Mouse (Mus musculus) limb, embryonic 10.5 days (tissue): ENCODE data around the gene Scn3b. TPM values are rescaled to one million over a fixed set of nuclear protein-coding genes. Genes with fewer than 3 reads are reported as not detected.

Experiments
- DNase-seq: peaks from one replicate; pipeline ENCODE4 v3.0.0-alpha.2; 2017; ENCODE audit warnings: low spot score
- H3K27ac ChIP-seq: fragments of 300-500 bp; sonication (generic); 2 replicates; pipeline ENCODE4 v1.5.1; 2016; ENCODE audit warnings: mild to moderate bottlenecking
- H3K27me3 ChIP-seq: fragments of 300-500 bp; sonication (generic); 2 replicates; pipeline ENCODE4 v1.6.1; 2016; ENCODE audit warnings: low read depth, mild to moderate bottlenecking; ENCODE audit not compliant: poor library complexity, severe bottlenecking
- H3K36me3 ChIP-seq: fragments of 300-500 bp; sonication (generic); 2 replicates; pipeline ENCODE4 v1.6.1; 2016; ENCODE audit warnings: mild to moderate bottlenecking, moderate library complexity
- H3K4me1 ChIP-seq: fragments of 300-500 bp; sonication (generic); 2 replicates; pipeline ENCODE4 v1.6.1; 2016
- H3K4me3 ChIP-seq: fragments of 300-500 bp; sonication (generic); 2 replicates; pipeline ENCODE4 v1.5.1; 2016; ENCODE audit warnings: mild to moderate bottlenecking, moderate library complexity
- H3K9me3 ChIP-seq: fragments of 300-500 bp; sonication (generic); replicated peaks from 2 replicates; pipeline ENCODE4 v1.6.1; 2016; ENCODE audit warnings: mild to moderate bottlenecking
- WGBS: fragments of 180-500 bp; shearing (Covaris S2); methylation state at CpG from one replicate; pipeline ENCODE4 v1.1.7; 2016; 5-methylcytosine and 5-hydroxymethylcytosine counted together
- polyA plus RNA-seq: library from polyadenylated mRNA; unstranded; fragments of >200 nt; fragmentation: Nextera tagmentation; extraction: Ambion mirVana; gene quantifications from 2 replicates; pipeline ENCODE4 v1.2.1, GENCODE M21; 2016

The Scn3b gene
- polyA plus RNA-seq, 1 experiment from 2014 or later: 0.15 TPM

DNA sequence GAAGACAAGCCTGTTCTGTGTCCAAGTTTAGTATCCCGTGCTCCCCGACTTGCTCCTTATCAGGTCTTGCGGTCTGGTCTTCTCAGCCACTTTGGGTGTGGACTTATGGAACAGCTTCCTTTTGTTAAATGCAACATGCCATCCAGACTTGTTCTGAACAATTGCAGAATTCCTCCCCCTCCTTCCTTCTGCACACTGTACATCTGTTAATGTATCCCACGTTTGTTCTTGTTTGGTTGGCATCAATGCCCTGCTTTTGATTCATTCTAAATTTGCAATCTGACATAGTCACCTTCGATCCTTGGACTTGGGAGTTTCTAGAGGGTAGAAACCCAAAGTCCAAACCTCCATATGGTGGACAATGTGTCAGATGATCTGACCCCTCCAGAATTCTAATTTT, 6.9 kb downstream of the Scn3b start:
- 93% methylated on average over 5 of the region's 5 CpGs for WGBS
- no peaks in the 10 kb centered on the region for H3K4me1 ChIP-seq
- no peaks in the 10 kb centered on the region for H3K36me3 ChIP-seq
- H3K27me3 ChIP-seq: no peaks in the 10 kb centered on the region
- H3K27ac ChIP-seq: no peak overlapping the region
- H3K9me3 ChIP-seq: no peaks in the 10 kb centered on the region
- no peak for DNase-seq
- H3K4me3 ChIP-seq: no peak overlapping the region

DNA sequence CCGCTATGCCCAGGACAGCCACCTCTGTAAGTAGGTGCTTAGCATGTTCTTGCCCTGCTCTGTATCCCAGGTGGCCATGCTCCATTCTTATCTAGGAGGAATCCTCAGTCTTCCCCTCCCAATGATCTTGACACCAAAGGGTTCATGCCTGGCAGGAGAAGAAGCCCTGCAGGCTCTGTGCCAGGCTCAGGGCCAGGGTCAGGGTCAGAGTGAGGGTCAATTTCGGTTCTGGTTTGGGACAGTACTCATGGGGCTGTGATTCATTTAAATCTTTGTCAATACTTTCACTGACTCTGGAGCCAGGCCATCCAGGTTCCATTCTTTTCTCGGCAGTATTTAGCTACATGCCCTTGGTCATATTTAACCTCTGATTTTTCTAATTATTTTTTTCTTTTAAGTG, 8.7 kb downstream of the Scn3b start:
- Histone ChIP-seq H3K4me3 (no peak overlapping the region), H3K4me1 (no peaks in the 10 kb centered on the region), H3K27ac (no peak overlapping the region), H3K36me3 (no peaks in the 10 kb centered on the region), H3K9me3 (no peaks in the 10 kb centered on the region), H3K27me3 (no peaks in the 10 kb centered on the region)
- 88% methylated on average over 3 of the region's 3 CpGs for WGBS
- DNase-seq: no peak

GRCm38 (mm10) chr9:40279438-40279837, 10.4 kb downstream of the Scn3b start:
- DNase-seq: no peak
- H3K4me3 ChIP-seq: no peak overlapping the region
- H3K4me1 ChIP-seq: no peaks in the 10 kb centered on the region
- 97% methylated on average over 7 of the region's 7 CpGs for WGBS
- H3K27me3 ChIP-seq: no peaks in the 10 kb centered on the region
- no peaks in the 10 kb centered on the region for H3K9me3 ChIP-seq
- no peaks in the 10 kb centered on the region for H3K36me3 ChIP-seq
- H3K27ac ChIP-seq: no peak overlapping the region

- no peaks in the 10 kb centered on the region for H3K36me3 ChIP-seq
- no peaks in the 10 kb centered on the region for H3K9me3 ChIP-seq
- DNase-seq: no peak
- H3K27me3 ChIP-seq: no peaks in the 10 kb centered on the region
- WGBS: 88% methylated on average over 7 of the region's 7 CpGs
- H3K27ac ChIP-seq: no peak overlapping the region
- H3K4me1 ChIP-seq: no peaks in the 10 kb centered on the region
- no peak overlapping the region for H3K4me3 ChIP-seq
Observed at GRCm38 (mm10) chr9:40282968-40283367, 14.0 kb downstream of the Scn3b start.

DNA sequence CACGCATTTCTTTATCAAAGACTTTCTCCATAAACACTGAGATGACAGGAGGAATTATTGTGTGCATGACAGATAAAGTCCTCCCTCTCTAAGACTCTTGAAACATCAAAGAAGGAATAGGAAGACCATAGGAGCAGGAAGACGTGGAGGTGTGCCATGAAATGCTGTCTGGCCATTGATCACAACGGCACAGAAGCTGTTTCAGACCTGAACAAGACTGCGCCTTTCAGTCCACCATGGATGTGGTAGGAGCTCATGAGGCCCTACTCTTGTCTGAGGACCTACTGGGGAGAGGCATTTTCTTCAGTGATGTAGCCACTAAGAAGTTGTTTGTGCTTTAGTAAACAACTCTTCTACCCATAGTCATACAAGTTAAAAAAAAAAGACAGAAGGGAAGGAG, 23.5 kb downstream of the Scn3b start:
- 85% methylated on average over 4 of the region's 4 CpGs for WGBS
- Histone ChIP-seq H3K4me3 (no peak overlapping the region), H3K4me1 (no peaks in the 10 kb centered on the region)

DNA sequence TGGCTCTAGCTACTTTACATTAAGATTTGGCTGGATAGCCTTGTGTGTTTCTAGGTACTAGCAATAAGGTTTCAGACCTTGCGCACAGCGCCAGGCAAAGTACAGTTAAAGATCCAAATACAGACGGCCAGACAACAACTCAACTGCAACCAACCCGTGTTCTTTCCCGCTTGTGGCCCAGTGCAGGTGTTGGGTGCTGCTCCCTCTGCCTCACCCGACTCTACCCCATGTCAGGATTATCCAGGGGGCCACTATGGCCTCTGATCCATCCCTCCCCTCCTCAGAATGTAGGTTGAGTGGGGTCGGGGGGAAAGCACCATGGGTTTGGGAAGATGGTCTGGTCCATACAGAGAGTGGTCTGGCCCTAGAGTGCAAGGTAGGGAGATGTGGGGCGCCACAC, 24.3 kb downstream of the Scn3b start:
- no peaks in the 10 kb centered on the region for H3K9me3 ChIP-seq
- H3K27ac ChIP-seq: no peak overlapping the region
- 95% methylated on average over 8 of the region's 8 CpGs for WGBS
- no peak overlapping the region for H3K4me3 ChIP-seq
- peaks cover 8% of the 10 kb centered on the region; the same call in 1 of the 2 replicates for H3K36me3 ChIP-seq
- H3K27me3 ChIP-seq: no peaks in the 10 kb centered on the region
- DNase-seq: no peak
- no peaks in the 10 kb centered on the region for H3K4me1 ChIP-seq

More for the DNA sequence above, 23.5 kb downstream of the Scn3b start:
- peaks cover 5% of the 10 kb centered on the region; the same call in 1 of the 2 replicates for H3K36me3 ChIP-seq
- H3K27ac ChIP-seq: no peak overlapping the region
- no peaks in the 10 kb centered on the region for H3K9me3 ChIP-seq
- DNase-seq: no peak
- no peaks in the 10 kb centered on the region for H3K27me3 ChIP-seq

DNA sequence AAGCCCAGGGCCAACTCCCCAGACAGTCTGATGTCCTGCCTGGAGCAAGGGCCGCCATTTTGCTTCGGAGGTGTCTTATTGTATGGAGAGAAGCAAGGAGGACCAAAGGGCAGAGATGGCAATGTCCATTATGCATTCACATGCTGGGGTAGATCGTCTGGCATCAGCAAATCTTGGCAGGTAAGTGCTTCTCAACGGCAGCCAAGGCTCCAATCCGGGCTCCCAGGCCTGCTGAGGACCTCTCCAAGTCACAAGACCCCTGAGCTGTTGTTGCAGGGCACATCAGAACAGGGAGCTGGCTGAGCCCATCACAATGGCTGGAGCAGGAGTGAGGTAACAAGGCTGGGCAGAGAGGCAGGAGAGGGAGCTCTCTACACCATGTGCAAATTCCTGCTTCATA, 24.7 kb downstream of the Scn3b start:
- H3K36me3 ChIP-seq: peaks cover 8% of the 10 kb centered on the region; the same call in 1 of the 2 replicates
- no peaks in the 10 kb centered on the region for H3K9me3 ChIP-seq
- no peaks in the 10 kb centered on the region for H3K4me1 ChIP-seq
- no peak overlapping the region for H3K4me3 ChIP-seq
- H3K27ac ChIP-seq: no peak overlapping the region
- no peak for DNase-seq
- WGBS: 93% methylated on average over 5 of the region's 5 CpGs
- no peaks in the 10 kb centered on the region for H3K27me3 ChIP-seq

GRCm38 (mm10) chr9:40294210-40294609, 25.2 kb downstream of the Scn3b start:
- Histone ChIP-seq H3K9me3 (no peaks in the 10 kb centered on the region), H3K27me3 (no peaks in the 10 kb centered on the region), H3K27ac (no peak overlapping the region), H3K36me3 (peaks cover 8% of the 10 kb centered on the region; the same call in 1 of the 2 replicates), H3K4me3 (no peak overlapping the region), H3K4me1 (no peaks in the 10 kb centered on the region)
- DNase-seq: no peak
- 87% methylated on average over 5 of the region's 5 CpGs for WGBS

- no peaks in the 10 kb centered on the region for H3K9me3 ChIP-seq
- H3K27ac ChIP-seq: no peak overlapping the region
- WGBS: 96% methylated on average over 1 of the region's 1 CpGs
- H3K36me3 ChIP-seq: peaks cover 13% of the 10 kb centered on the region; the same call in 1 of the 2 replicates
- H3K27me3 ChIP-seq: no peaks in the 10 kb centered on the region
- H3K4me1 ChIP-seq: no peaks in the 10 kb centered on the region
- no peak overlapping the region for H3K4me3 ChIP-seq
- DNase-seq: no peak
Observed at GRCm38 (mm10) chr9:40294866-40295265, 25.8 kb downstream of the Scn3b start.

DNA sequence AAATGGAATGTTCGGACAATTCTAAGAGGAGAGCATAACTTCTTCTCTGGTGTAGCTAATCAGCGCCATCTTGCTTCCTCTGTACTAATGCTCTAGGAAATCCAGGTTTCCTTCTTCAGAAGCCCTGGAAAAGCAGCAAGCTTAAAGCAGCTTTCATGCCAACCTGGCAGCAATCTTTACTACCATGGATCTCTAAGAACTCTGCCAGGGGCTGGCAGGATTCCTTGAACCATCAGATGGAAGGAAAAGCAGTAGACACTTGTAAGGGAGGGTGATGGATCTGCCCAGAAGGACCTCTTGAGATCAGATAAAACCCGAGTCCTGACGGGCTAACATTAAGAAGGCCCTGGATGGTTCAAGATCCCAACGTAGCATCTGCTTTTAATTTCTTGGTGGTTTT, 27.2 kb downstream of the Scn3b start:
- Histone ChIP-seq H3K9me3 (no peaks in the 10 kb centered on the region), H3K4me3 (no peak overlapping the region), H3K27me3 (no peaks in the 10 kb centered on the region), H3K36me3 (peaks cover 17% of the 10 kb centered on the region; the same call in 1 of the 2 replicates), H3K27ac (no peak overlapping the region), H3K4me1 (no peaks in the 10 kb centered on the region)
- WGBS: 91% methylated on average over 5 of the region's 5 CpGs
- DNase-seq: no peak

- DNase-seq: no peak
- peaks cover 18% of the 10 kb centered on the region; the same call in 1 of the 2 replicates for H3K36me3 ChIP-seq
- no peaks in the 10 kb centered on the region for H3K4me1 ChIP-seq
- 95% methylated on average over 9 of the region's 9 CpGs for WGBS
- H3K27ac ChIP-seq: no peak overlapping the region
- H3K9me3 ChIP-seq: no peaks in the 10 kb centered on the region
- H3K4me3 ChIP-seq: no peak overlapping the region
- no peaks in the 10 kb centered on the region for H3K27me3 ChIP-seq
Observed at GRCm38 (mm10) chr9:40297969-40298368, 29.0 kb downstream of the Scn3b start.

DNA sequence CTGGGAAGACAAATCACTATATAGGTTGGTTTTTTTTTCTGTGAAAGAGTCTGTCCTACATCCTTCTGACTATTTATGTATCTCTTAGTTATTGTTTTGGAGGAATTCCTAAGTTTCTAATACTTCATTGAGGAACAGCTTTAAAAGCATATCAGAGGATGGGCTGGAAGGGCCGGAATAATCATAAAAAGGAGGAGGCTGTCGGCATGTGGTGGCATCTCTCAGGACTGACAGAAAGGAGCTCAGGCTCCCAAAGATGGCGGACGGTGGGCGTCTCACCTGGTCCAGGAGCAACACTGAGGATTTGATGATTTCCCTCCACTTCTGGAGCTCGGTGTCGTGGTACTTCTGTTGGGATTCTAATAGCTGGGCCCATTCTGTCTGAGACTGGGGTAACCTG, 30.3 kb downstream of the Scn3b start:
- H3K4me3 ChIP-seq: no peak overlapping the region
- no peak for DNase-seq
- peaks cover 20% of the 10 kb centered on the region; the same call in 1 of the 2 replicates for H3K36me3 ChIP-seq
- no peaks in the 10 kb centered on the region for H3K4me1 ChIP-seq
- H3K27ac ChIP-seq: no peak overlapping the region
- H3K27me3 ChIP-seq: no peaks in the 10 kb centered on the region
- 94% methylated on average over 7 of the region's 7 CpGs for WGBS
- no peaks in the 10 kb centered on the region for H3K9me3 ChIP-seq

DNA sequence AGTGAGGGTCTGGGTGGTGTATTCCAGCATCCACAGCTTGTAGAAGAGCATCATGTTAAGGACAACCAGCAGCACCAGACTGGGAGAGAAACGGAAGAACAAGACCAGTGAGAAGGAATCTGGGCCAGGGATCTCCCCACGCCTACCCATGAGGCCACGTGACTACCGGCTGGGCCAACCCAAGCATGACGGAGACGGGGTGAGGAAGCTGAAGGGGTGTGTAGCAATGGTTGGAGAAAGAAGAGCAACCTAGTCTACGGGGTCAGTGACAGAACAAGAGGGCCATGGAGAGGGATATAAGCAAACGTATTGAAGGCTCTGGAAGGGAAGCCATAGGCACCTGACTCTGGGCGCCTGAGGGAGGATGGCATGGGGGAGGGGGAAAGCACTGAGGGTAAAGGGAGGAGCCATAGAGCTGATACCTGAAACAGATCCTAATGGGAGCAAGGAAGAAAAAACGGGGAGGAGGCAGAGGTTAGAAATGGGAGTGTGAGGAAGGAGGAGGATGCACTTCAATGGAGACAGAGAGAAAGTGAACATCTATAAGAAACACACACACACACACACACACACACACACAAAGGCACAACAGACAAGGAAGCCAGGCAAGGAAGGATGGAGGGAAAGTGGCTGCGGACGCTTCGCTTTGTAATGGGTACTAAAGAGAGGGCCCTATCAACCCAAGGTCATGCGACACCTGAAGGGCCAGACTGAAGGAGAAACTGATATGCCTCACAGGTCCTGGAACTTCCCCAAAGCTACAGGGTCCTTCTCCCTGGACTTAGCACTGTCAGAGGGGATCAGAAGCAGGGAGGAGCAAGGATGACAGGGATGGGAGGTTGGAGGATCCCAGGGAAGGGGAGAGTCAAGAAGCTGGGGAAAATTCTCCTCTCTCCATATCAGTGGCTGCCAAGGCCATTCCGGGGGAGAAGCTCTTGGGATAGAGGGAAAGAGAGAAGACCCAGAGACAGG, 31.3 kb downstream of the Scn3b start:
- 92% methylated on average over 15 of the region's 15 CpGs for WGBS
- Histone ChIP-seq H3K4me1 (no peaks in the 10 kb centered on the region), H3K36me3 (peaks cover 27% of the 10 kb centered on the region), H3K4me3 (no peak overlapping the region), H3K27me3 (no peaks in the 10 kb centered on the region), H3K27ac (no peak overlapping the region), H3K9me3 (no peaks in the 10 kb centered on the region)
- DNase-seq: no peak
